Mouse (Mus musculus) forebrain, embryonic 12.5 days (tissue): Measurements from ENCODE around the gene Kdm2a. TPM values are rescaled to one million over a fixed set of nuclear protein-coding genes. Genes with fewer than 3 reads are reported as not detected.

Experiments used
- ATAC-seq: fragments of 200-750 bp; cut with Nextera tagmentation; 2 replicates; pipeline ENCODE4 v1.8.0; 2017; ENCODE audit warnings: moderate TSS enrichment; ENCODE audit not compliant: low FRiP score
- H3K27ac ChIP-seq: fragments of 300-500 bp; sonication (generic); 2 replicates; pipeline ENCODE4 v1.5.1; 2016; ENCODE audit warnings: mild to moderate bottlenecking
- H3K27me3 ChIP-seq: fragments of 300-500 bp; sonication (generic); 2 replicates; pipeline ENCODE4 v1.6.1; 2016; ENCODE audit warnings: mild to moderate bottlenecking
- H3K36me3 ChIP-seq: fragments of 300-500 bp; sonication (generic); replicated peaks from 2 replicates; pipeline ENCODE4 v1.6.1; 2016; ENCODE audit warnings: mild to moderate bottlenecking
- H3K4me1 ChIP-seq: fragments of 300-500 bp; sonication (generic); 2 replicates; pipeline ENCODE4 v1.6.1; 2016
- H3K4me2 ChIP-seq: fragments of 300-500 bp; sonication (generic); 2 replicates; pipeline ENCODE4 v1.6.1; 2016; ENCODE audit warnings: mild to moderate bottlenecking, moderate library complexity
- H3K4me3 ChIP-seq: fragments of 300-500 bp; sonication (generic); replicated peaks from 2 replicates; pipeline ENCODE4 v1.5.1; 2016; ENCODE audit warnings: mild to moderate bottlenecking
- H3K9ac ChIP-seq: fragments of 300-500 bp; sonication (generic); 2 replicates; pipeline ENCODE4 v1.6.1; 2016; ENCODE audit warnings: mild to moderate bottlenecking
- H3K9me3 ChIP-seq: fragments of 300-500 bp; sonication (generic); 2 replicates; pipeline ENCODE4 v1.6.1; 2016
- WGBS: fragments of 180-500 bp; shearing (Covaris S2); methylation state at CpG from one replicate; pipeline ENCODE4 v1.1.7; 2016; 5-methylcytosine and 5-hydroxymethylcytosine counted together
- polyA plus RNA-seq: library from polyadenylated mRNA; unstranded; fragments of >200 nt; fragmentation: Nextera tagmentation; extraction: Ambion mirVana; gene quantifications from 2 replicates; pipeline ENCODE4 v1.2.1, GENCODE M21; 2016

Gene Kdm2a
- polyA plus RNA-seq, 1 experiment from 2014 or later, result 57.2 TPM

DNA sequence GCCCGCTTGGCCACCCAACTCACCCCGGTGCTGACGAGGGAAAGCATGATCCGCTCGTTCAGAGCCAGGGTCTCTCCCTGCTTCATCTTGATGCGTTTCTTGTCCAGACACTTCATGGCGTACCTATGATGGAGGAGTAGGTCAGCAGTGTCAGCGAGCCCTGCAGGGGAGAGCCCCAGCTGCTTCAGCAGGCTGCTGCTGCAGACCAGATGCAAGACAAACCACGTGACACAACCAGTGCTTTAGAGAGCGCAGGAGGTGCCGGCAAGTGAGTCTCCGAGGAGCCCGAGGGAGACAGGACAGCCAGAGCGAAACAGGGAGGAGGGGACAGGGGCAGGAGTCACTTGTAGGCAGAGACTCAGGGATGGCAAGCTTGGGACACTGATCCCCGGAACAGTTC, 107.3 kb downstream of the Kdm2a start:
- ATAC-seq, result no peak
- no peak overlapping the region for H3K4me3 ChIP-seq
- H3K27me3 ChIP-seq, result no peaks in the 10 kb centered on the region
- H3K27ac ChIP-seq, result no peak overlapping the region
- H3K9me3 ChIP-seq, result no peaks in the 10 kb centered on the region
- H3K4me2 ChIP-seq, result no peak overlapping the region
- H3K9ac ChIP-seq, result no peak overlapping the region
- WGBS, result 84% methylated on average over 15 of the region's 15 CpGs
- H3K4me1 ChIP-seq, result no peaks in the 10 kb centered on the region
- peaks cover 77% of the 10 kb centered on the region for H3K36me3 ChIP-seq

DNA sequence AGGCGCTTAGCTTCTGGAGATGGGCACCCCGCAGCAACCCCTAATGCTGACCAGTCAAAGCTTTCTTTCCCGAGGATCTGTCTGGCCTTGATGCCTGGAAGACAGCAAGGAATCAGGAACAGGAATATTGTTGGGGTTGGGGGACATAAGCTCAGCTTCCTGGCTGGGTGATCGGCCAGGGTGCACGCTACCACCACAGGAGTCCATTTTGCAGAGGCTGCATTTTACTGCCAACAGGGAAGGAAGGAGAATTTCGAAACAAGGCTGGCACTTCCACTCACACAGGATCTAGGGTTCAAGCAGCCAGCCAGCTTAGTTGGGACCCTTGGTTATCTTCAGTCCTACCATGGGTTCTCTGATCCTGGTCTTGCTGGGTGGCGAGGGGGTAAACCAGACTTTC, 114.4 kb downstream of the Kdm2a start:
- peak overlapping the region; percentile 65 for H3K4me2 ChIP-seq
- peaks cover 6% of the 10 kb centered on the region; the same call in 1 of the 2 replicates for H3K27me3 ChIP-seq
- peaks cover 20% of the 10 kb centered on the region for H3K4me1 ChIP-seq
- H3K4me3 ChIP-seq, result peak overlapping the region; percentile 64
- peak overlapping the region; percentile 74; the same call in 1 of the 2 replicates for H3K9ac ChIP-seq
- H3K9me3 ChIP-seq, result no peaks in the 10 kb centered on the region
- 0 out of 2 replicates have a peak overlapping the region, but pooled peaks have one; percentile 25 for H3K27ac ChIP-seq
- H3K36me3 ChIP-seq, result peaks cover 33% of the 10 kb centered on the region
- no peak for ATAC-seq
- WGBS, result 50% methylated on average over 7 of the region's 7 CpGs

DNA sequence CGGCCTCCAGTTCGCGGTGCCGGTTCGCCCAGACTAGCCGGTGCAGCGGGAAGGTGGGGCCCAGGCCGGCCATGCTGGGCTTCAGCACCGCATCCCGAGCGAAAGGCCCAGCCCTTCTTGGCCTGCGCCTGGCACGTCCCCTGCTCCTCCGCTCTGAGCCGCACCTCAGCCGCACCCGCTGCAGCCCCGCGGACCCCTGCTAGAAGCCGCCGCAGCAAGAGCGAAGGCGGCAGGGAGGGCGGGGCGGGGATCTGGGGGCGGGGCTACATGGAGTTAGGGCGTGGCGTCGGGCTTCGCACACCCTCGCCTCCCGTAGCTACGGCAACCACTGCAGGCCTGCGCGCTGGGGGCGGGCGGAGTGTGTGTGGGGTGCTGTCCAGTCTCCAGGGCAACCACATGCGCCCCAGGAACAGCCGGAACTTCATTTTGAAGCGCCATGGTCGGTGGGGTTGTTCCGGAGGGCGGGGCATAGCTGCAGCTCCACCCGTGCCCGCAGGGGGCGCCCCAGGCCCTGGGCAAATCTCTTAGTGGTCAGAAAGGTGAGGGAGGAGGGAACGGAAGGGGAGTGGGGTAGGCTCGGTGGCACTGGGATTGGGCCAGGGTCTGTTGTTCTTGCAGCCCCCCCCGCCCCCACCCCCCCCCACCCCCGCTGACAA, 115.1 kb downstream of the Kdm2a start, which contains the start of gene Ankrd13d:
TSS of gene Ankrd13d (minus strand) at position 240 of the 656 bp plus-strand sequence.
- H3K9ac ChIP-seq, result peak within 1 kb of the TSS; percentile 74
- peak; percentile 96 for ATAC-seq
- H3K27ac ChIP-seq, result 0 out of 2 replicates have a peak within 1 kb of the TSS, but pooled peaks have one; percentile 25
- peaks cover 20% of the 10 kb centered on the region for H3K4me1 ChIP-seq
- H3K4me3 ChIP-seq, result peak within 1 kb of the TSS; percentile 64
- WGBS, result 1% methylated on average over 41 of the region's 50 CpGs
- H3K27me3 ChIP-seq, result peaks cover 6% of the 10 kb centered on the region; the same call in 1 of the 2 replicates
- peak within 1 kb of the TSS; percentile 65 for H3K4me2 ChIP-seq
- H3K36me3 ChIP-seq, result peaks cover 27% of the 10 kb centered on the region
- H3K9me3 ChIP-seq, result no peaks in the 10 kb centered on the region

DNA sequence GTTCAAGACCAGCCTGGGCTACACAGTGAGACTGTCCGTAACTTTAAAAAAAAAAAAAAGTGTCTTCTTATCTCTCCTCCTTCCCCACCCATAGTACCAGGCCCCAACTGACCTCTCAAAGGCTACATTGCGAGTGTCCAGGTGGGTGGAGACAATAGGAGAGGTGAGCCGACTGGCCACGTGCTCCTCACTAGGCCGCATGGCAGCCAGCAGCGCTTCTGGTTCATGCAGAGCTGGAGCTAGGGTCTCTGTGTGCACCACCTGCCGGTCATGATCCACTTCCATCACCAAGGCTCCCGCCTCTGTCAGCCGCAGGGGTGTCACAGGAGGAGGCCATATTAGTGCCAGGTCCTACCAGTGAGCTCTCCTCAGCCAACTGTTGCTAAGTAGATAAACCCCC, 117.7 kb downstream of the Kdm2a start:
- ATAC-seq, result no peak
- 97% methylated on average over 9 of the region's 9 CpGs for WGBS
- H3K4me3 ChIP-seq, result no peak overlapping the region
- H3K27me3 ChIP-seq, result peaks cover 6% of the 10 kb centered on the region; the same call in 1 of the 2 replicates
- peaks cover 20% of the 10 kb centered on the region for H3K4me1 ChIP-seq
- no peaks in the 10 kb centered on the region for H3K9me3 ChIP-seq
- H3K4me2 ChIP-seq, result no peak overlapping the region
- H3K36me3 ChIP-seq, result peaks cover under 1% of the 10 kb centered on the region
- H3K9ac ChIP-seq, result no peak overlapping the region
- no peak overlapping the region for H3K27ac ChIP-seq

DNA sequence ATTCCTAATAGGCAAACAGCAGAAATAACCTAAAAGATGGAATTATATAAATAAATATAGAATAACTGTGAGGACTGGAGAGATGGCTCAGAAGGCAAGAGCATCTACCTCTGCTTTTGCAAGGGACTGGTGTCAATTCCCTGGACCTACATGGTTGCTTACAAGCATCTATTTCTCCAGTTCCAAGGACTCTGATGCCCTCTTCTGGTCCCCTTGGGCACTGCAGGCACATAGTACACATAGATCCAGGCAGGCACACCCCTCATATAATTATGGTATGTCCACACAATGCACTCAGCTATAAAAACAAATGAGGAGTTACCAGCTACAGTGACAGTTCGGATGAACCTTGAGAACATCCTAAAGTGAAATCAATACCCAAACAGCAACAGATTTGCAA, 118.6 kb downstream of the Kdm2a start:
- H3K27me3 ChIP-seq, result peaks cover 6% of the 10 kb centered on the region; the same call in 1 of the 2 replicates
- no peak overlapping the region for H3K4me2 ChIP-seq
- H3K4me3 ChIP-seq, result no peak overlapping the region
- ATAC-seq, result no peak
- no peaks in the 10 kb centered on the region for H3K9me3 ChIP-seq
- no peak overlapping the region for H3K27ac ChIP-seq
- peaks cover 20% of the 10 kb centered on the region for H3K4me1 ChIP-seq
- H3K9ac ChIP-seq, result no peak overlapping the region
- WGBS, result 86% methylated on average over 1 of the region's 1 CpGs
- no peaks in the 10 kb centered on the region for H3K36me3 ChIP-seq

DNA sequence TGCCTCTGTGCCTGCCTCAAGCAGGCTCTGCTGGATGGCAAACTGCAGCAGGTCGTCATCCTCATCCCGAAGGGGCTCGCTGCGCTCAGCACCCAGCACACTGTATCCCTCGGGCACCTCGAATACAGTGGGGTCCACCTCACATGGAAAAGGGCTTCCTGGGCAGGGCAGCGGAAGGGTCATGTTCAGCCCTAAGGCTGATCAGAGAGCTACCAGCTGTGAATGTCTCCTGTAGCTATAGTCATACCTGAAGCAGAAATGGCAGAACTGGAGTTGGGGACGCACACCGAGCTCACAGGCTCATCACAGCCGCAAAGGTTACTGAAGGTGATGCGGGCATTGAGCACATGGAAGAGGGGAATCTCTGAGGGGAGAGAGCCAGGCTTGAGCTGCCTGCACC, 127.1 kb downstream of the Kdm2a start:
- Histone ChIP-seq H3K9me3 (no peaks in the 10 kb centered on the region), H3K27me3 (peaks cover 31% of the 10 kb centered on the region), H3K27ac (no peak overlapping the region), H3K4me2 (no peak overlapping the region), H3K4me3 (no peak overlapping the region), H3K4me1 (peaks cover 7% of the 10 kb centered on the region), H3K9ac (no peak overlapping the region), H3K36me3 (no peaks in the 10 kb centered on the region)
- no peak for ATAC-seq
- 95% methylated on average over 11 of the region's 11 CpGs for WGBS

DNA sequence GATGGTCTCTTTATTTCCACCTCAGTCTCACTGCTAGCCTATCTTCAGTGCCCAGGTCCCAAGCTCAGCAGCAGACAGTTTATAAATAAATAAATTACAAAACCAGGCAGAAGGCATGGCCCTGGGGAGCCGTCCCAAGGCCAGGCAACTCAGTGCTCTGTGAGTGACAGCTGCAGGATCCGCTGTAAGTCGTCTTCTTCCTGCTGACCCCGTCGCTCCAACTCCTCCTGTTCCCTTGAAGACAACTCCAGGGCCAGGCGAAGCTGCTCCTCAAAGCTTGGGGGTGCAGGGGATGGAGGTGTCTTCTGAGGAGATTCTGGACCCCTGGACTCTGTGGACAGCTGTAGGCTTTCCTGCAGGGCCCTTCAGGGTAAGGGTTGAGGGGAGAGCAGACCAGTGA, 127.9 kb downstream of the Kdm2a start:
- WGBS, result 80% methylated on average over 6 of the region's 6 CpGs
- no peak for ATAC-seq
- no peaks in the 10 kb centered on the region for H3K36me3 ChIP-seq
- no peak overlapping the region for H3K27ac ChIP-seq
- H3K9ac ChIP-seq, result no peak overlapping the region
- no peaks in the 10 kb centered on the region for H3K9me3 ChIP-seq
- no peak overlapping the region for H3K4me3 ChIP-seq
- H3K4me2 ChIP-seq, result no peak overlapping the region
- H3K27me3 ChIP-seq, result peaks cover 31% of the 10 kb centered on the region
- H3K4me1 ChIP-seq, result peaks cover 7% of the 10 kb centered on the region

DNA sequence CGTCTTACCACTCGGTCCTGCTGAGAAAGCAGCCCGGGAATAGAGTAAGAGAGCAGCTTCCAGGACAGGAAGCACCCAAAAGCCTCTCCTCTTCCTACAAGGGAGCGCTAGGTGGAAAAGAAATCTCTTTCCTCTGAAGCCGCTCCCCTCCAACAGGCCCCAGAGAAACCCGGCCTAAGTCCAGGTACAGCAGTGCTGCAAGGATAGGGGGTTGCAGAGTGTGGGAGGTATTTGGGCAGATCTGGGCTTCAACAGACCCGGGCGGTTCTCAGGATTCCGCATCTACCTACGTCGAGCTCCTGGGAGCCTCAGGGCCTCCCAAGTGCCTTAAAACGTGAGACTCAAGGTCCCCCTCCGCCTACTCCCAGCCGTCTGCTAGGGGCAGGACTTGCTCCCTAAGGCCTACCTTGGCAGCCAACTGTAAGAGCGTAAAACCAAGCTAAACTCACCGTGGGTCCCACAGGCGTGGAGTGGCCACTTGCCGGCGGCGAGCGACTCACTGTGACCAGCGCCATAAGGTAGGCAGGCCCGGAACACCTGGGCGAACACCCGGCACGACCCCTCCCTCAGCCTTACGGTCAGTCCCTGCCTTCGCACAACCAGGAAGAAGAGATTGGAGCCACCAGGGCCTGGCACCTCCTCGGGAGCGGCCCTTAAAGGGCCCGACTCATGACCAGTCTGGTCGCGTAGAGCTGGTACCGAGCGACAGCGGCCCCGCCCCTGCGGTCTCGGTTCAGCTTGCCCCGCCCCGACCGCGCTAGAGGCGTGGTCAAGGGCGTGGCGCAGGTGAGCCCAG, 129.3 kb downstream of the Kdm2a start, which contains the start of gene Ssh3:
TSS of gene Ssh3 (minus strand) at position 615 of the 796 bp plus-strand sequence.
- WGBS, result 5% methylated on average over 46 of the region's 46 CpGs
- H3K27ac ChIP-seq, result no peak within 1 kb of the TSS
- peak within 1 kb of the TSS; percentile 39 for H3K9ac ChIP-seq
- peak; percentile 63 for ATAC-seq
- peak within 1 kb of the TSS; percentile 36 for H3K4me3 ChIP-seq
- H3K4me2 ChIP-seq, result peak within 1 kb of the TSS; percentile 55
- peaks cover 31% of the 10 kb centered on the region for H3K27me3 ChIP-seq
- no peaks in the 10 kb centered on the region for H3K36me3 ChIP-seq
- no peaks in the 10 kb centered on the region for H3K9me3 ChIP-seq
- H3K4me1 ChIP-seq, result peaks cover 7% of the 10 kb centered on the region

DNA sequence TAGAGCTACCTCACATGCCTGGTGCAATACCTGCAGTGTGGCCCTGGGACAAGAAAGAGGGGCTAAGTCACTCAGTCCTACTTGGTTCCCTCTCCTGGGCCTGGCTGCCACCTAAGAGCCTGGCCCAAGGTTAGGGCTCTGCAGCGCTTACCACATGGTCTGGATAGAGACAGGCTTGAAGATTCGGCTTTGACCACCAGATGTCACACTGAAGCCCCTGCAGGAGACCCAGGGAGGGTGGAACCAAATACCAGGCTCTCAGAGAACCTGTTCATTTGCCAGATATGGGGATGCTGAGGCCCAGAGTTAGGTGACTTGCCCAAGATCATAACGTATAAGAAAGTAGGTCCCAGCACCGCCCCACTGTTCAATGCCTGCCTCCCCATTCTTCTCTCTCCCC, 132.1 kb downstream of the Kdm2a start:
- Histone ChIP-seq H3K4me1 (peaks cover 7% of the 10 kb centered on the region), H3K4me2 (no peak overlapping the region), H3K9me3 (no peaks in the 10 kb centered on the region), H3K36me3 (no peaks in the 10 kb centered on the region), H3K27ac (no peak overlapping the region), H3K9ac (no peak overlapping the region), H3K4me3 (no peak overlapping the region), H3K27me3 (peaks cover 31% of the 10 kb centered on the region)
- 64% methylated on average over 4 of the region's 4 CpGs for WGBS
- no peak for ATAC-seq

Other genes with a start within 250 kb of the Kdm2a start
- 125 and 135 TPM in 2 replicates for gene Coro1b, start 249.7 kb downstream of the Kdm2a start, polyA plus RNA-seq
- 0.51 and 0.74 TPM in 2 replicates for gene Ptprcap, start 244.7 kb downstream of the Kdm2a start, polyA plus RNA-seq
- 59.5 and 62.5 TPM in 2 replicates for gene Rps6kb2, start 234.9 kb downstream of the Kdm2a start, polyA plus RNA-seq
- 3.2 TPM in 2 replicates for gene Carns1, start 222.8 kb downstream of the Kdm2a start, polyA plus RNA-seq
- gene Tbc1d10c, start 207.0 kb downstream of the Kdm2a start, polyA plus RNA-seq, result 0.31 and 0.86 TPM in 2 replicates
- gene Ppp1ca, start 206.2 kb downstream of the Kdm2a start, polyA plus RNA-seq, result 689 and 709 TPM in 2 replicates
- gene Rad9a, start 196.6 kb downstream of the Kdm2a start, polyA plus RNA-seq, result 38.8 and 42.2 TPM in 2 replicates
- gene Clcf1, start 184.0 kb downstream of the Kdm2a start, polyA plus RNA-seq, result 0.85 and 1.2 TPM in 2 replicates
- gene AC109138.7, start 183.9 kb downstream of the Kdm2a start, polyA plus RNA-seq, result not detected in 2 replicates
- gene Pold4, start 166.4 kb downstream of the Kdm2a start, polyA plus RNA-seq, result 11.7 and 13.1 TPM in 2 replicates
- 5.6 and 6.1 TPM in 2 replicates for gene Ssh3, start 129.1 kb downstream of the Kdm2a start, polyA plus RNA-seq
- gene Ankrd13d, start 115.1 kb downstream of the Kdm2a start, polyA plus RNA-seq, result 12.6 and 14.2 TPM in 2 replicates
- gene Grk2, start 92.1 kb downstream of the Kdm2a start, polyA plus RNA-seq, result 18.7 and 19.0 TPM in 2 replicates
- 8.6 and 14.9 TPM in 2 replicates for gene Rhod, start 41.1 kb upstream of the Kdm2a start, polyA plus RNA-seq
- 1.3 and 2.7 TPM in 2 replicates for gene Syt12, start 79.2 kb upstream of the Kdm2a start, polyA plus RNA-seq
- not detected in 2 replicates for gene 2010003K11Rik, start 100.3 kb upstream of the Kdm2a start, polyA plus RNA-seq
- 19.2 and 20.0 TPM in 2 replicates for gene Pcx, start 112.2 kb upstream of the Kdm2a start, polyA plus RNA-seq
- gene Lrfn4, start 217.4 kb upstream of the Kdm2a start, polyA plus RNA-seq, result 11.4 and 13.3 TPM in 2 replicates
- 57.8 and 63.0 TPM in 2 replicates for gene Rce1, start 227.4 kb upstream of the Kdm2a start, polyA plus RNA-seq